In genomic region chr5:146692976-146693361, GRCm38 (mm10) we compare ENCODE assay signal across 11 mouse cellular contexts.
DNase-seq lines count a peak whose midpoint lies in the region; ATAC-seq and TF ChIP-seq lines count a peak whose summit lies in the region.
"Had no signal": no experiment of that assay in that cellular context is flagged by ENCODE, and none has a peak within 500 bp of the region (broad histone marks: within the 10 kb centered on the region; RNA-seq: fewer than 3 reads in every experiment).

No protein-coding gene starts in this region.

- ATAC-seq in heart, embryonic 14.5 days (ENCODE audit: insufficient number of reproducible peaks, insufficient read depth, low FRiP score, low read depth) = no peak
- no peak; the same call in 1 of the 2 replicates for ATAC-seq in lung, postnatal 0 days
- ATAC-seq in stomach, embryonic 15.5 days (ENCODE audit: insufficient read depth, low FRiP score, low read depth) = peak; percentile 63

- no peak for TF ChIP-seq EP300 in lung, postnatal 0 days (IDR thresholded peaks at IDR 0.05)

- TF ChIP-seq CTCF in lung, postnatal 0 days (IDR thresholded peaks at IDR 0.05) = no peak

- no peak for DNase-seq in heart, postnatal 25 days (ENCODE audit: low spot score)
- no peak for DNase-seq in lung, postnatal 0 days (ENCODE audit: low spot score)
- DNase-seq in lung, postnatal 25 days (ENCODE audit: low spot score) = no peak
- DNase-seq in liver = peak; percentile 70
- DNase-seq in thymus, postnatal 25 days = no peak
- no peak for DNase-seq in adrenal gland, adult 8-10 months
- DNase-seq: cerebellum, postnatal 36 days; gastrocnemius, postnatal 25 days had no signal

- H3K4me2 ChIP-seq in heart, embryonic 14.5 days (ENCODE audit: low read length) = no peak overlapping the region
- H3K4me2 ChIP-seq in lung, postnatal 0 days (replicated peaks; ENCODE audit: low read depth, low read length) = no peak overlapping the region
- H3K4me2 ChIP-seq in stomach, embryonic 15.5 days = peak overlapping the region; percentile 25

- no peaks in the 10 kb centered on the region for H3K9me3 ChIP-seq in heart, embryonic 14.5 days (ENCODE audit: control insufficient read depth, low read length)
- H3K9me3 ChIP-seq in lung, postnatal 0 days (ENCODE audit: low read length) = no peaks in the 10 kb centered on the region
- H3K9me3 ChIP-seq in stomach, embryonic 15.5 days = no peaks in the 10 kb centered on the region
- H3K9me3 ChIP-seq: forebrain, embryonic 10.5 days had no signal

- WGBS in heart, embryonic 14.5 days = 43% methylated on average over 5 of the region's 5 CpGs
- 45% methylated on average over 5 of the region's 5 CpGs for WGBS in lung, postnatal 0 days
- 56% methylated on average over 5 of the region's 5 CpGs for WGBS in stomach, embryonic 15.5 days

- H3K27ac ChIP-seq in heart, embryonic 14.5 days (replicated peaks in 1 of 2; ENCODE audit: control insufficient read depth in 1 of 2, insufficient read depth in 1 of 2, low read depth in 2 of 2, low read length in 2 of 2) = peak overlapping the region; percentile 55 to 60; a peak in 2 of 4 replicates
- peak overlapping the region; percentile 59; the same call in 1 of the 2 replicates for H3K27ac ChIP-seq in lung, postnatal 0 days (ENCODE audit: low read length)
- peak overlapping the region; percentile 67 for H3K27ac ChIP-seq in stomach, embryonic 15.5 days
- H3K27ac ChIP-seq: forebrain, embryonic 10.5 days had no signal

- H3K9ac ChIP-seq in heart, embryonic 14.5 days (ENCODE audit: low read length) = no peak overlapping the region
- H3K9ac ChIP-seq in lung, postnatal 0 days (replicated peaks; ENCODE audit: low read depth) = no peak overlapping the region
- no peak overlapping the region for H3K9ac ChIP-seq in stomach, embryonic 15.5 days

- intact Hi-C loops in heart, postnatal 25 days (cut with DNase I) = no loop called here

- no peaks in the 10 kb centered on the region for H3K36me3 ChIP-seq in heart, embryonic 14.5 days (ENCODE audit: control insufficient read depth, insufficient read depth, low read length)
- H3K36me3 ChIP-seq in lung, postnatal 0 days (ENCODE audit: insufficient read depth, low read length) = no peaks in the 10 kb centered on the region
- no peaks in the 10 kb centered on the region for H3K36me3 ChIP-seq in stomach, embryonic 15.5 days
- H3K36me3 ChIP-seq: forebrain, embryonic 10.5 days had no signal

- H3K27me3 ChIP-seq in heart, embryonic 14.5 days (ENCODE audit: control insufficient read depth, insufficient read depth, low read length) = no peaks in the 10 kb centered on the region
- H3K27me3 ChIP-seq in lung, postnatal 0 days (replicated peaks; ENCODE audit: insufficient read depth, low read length) = no peaks in the 10 kb centered on the region
- no peaks in the 10 kb centered on the region for H3K27me3 ChIP-seq in stomach, embryonic 15.5 days (replicated peaks)

- H3K4me1 ChIP-seq in heart, embryonic 14.5 days (ENCODE audit: control insufficient read depth in 2 of 2, insufficient read depth in 2 of 2, low read length in 2 of 2) = peaks cover 8 to 12% of the 10 kb centered on the region in 2 experiments; a peak in 3 of 4 replicates
- peaks cover 12% of the 10 kb centered on the region; the same call in 1 of the 2 replicates for H3K4me1 ChIP-seq in lung, postnatal 0 days (ENCODE audit: insufficient read depth, low read depth, low read length)
- peaks cover 24% of the 10 kb centered on the region for H3K4me1 ChIP-seq in stomach, embryonic 15.5 days

- no peak overlapping the region for H3K4me3 ChIP-seq in heart, embryonic 14.5 days (ENCODE audit: control insufficient read depth in 1 of 2, insufficient read depth in 1 of 2, low read depth in 1 of 2, low read length in 2 of 2)
- H3K4me3 ChIP-seq in lung, postnatal 0 days (ENCODE audit: low read depth, low read length) = no peak overlapping the region
- no peak overlapping the region for H3K4me3 ChIP-seq in stomach, embryonic 15.5 days (replicated peaks)
- H3K4me3 ChIP-seq: forebrain, embryonic 10.5 days had no signal
